Mouse (Mus musculus): Measurements from ENCODE around the gene Ppa1.
A peak's percentile ranks its signal among the peaks of the same experiment; 100 is the strongest.

Ppa1 gene

GRCm38 (mm10) chr10:61648737-61649645 is 639 bp downstream of the Ppa1 start:
- DNase-seq: peak; percentile 26

GRCm38 (mm10) chr10:61654105-61654504 is 5.8 kb downstream of the Ppa1 start:
- DNase-seq: no peak

- no peak for DNase-seq
Measured at GRCm38 (mm10) chr10:61654691-61655090, 6.3 kb downstream of the Ppa1 start.

- no peak for DNase-seq
Measured at GRCm38 (mm10) chr10:61655188-61655587, 6.8 kb downstream of the Ppa1 start.

GRCm38 (mm10) chr10:61656928-61657882 is 8.9 kb downstream of the Ppa1 start:
- no peak for DNase-seq

GRCm38 (mm10) chr10:61657985-61658384 is 9.6 kb downstream of the Ppa1 start:
- DNase-seq: peak; percentile 62

- no peak for DNase-seq
Measured at GRCm38 (mm10) chr10:61661887-61662286, 13.5 kb downstream of the Ppa1 start.

- DNase-seq: no peak
Measured at GRCm38 (mm10) chr10:61662391-61662988, 14.1 kb downstream of the Ppa1 start.

- DNase-seq: no peak
Measured at GRCm38 (mm10) chr10:61665111-61665510, 16.8 kb downstream of the Ppa1 start.

GRCm38 (mm10) chr10:61665651-61666050 is 17.3 kb downstream of the Ppa1 start:
- DNase-seq: no peak

- DNase-seq: no peak
Measured at GRCm38 (mm10) chr10:61669289-61669688, 20.9 kb downstream of the Ppa1 start.

- DNase-seq: no peak
Measured at GRCm38 (mm10) chr10:61669896-61670295, 21.5 kb downstream of the Ppa1 start.

GRCm38 (mm10) chr10:61670758-61671157 is 22.4 kb downstream of the Ppa1 start:
- DNase-seq: no peak

GRCm38 (mm10) chr10:61675935-61676334 is 27.6 kb downstream of the Ppa1 start:
- DNase-seq: no peak

GRCm38 (mm10) chr10:61679545-61679944 is 31.2 kb downstream of the Ppa1 start:
- peak; percentile 7 for DNase-seq

- peak; percentile 99 for DNase-seq
Measured at GRCm38 (mm10) chr10:61680015-61680913, 31.9 kb downstream of the Ppa1 start, which contains the start of gene Sar1a. TSS of gene Sar1a (plus strand) at chr10:61680299.

- no peak for DNase-seq
Measured at GRCm38 (mm10) chr10:61689405-61689804, 41.1 kb downstream of the Ppa1 start.

GRCm38 (mm10) chr10:61693563-61693962 is 45.2 kb downstream of the Ppa1 start:
- DNase-seq: no peak

- DNase-seq: peak; percentile 98
Measured at GRCm38 (mm10) chr10:61694870-61695670, 46.7 kb downstream of the Ppa1 start, which contains the start of gene Tysnd1. TSS of gene Tysnd1 (plus strand) at chr10:61695514.

- peak; percentile 50 for DNase-seq
Measured at GRCm38 (mm10) chr10:61695703-61696559, 47.6 kb downstream of the Ppa1 start.

All from embryo, embryonic 11 days (tissue).